Mouse (Mus musculus): ENCODE measurements around the gene Patz1.

DNA sequence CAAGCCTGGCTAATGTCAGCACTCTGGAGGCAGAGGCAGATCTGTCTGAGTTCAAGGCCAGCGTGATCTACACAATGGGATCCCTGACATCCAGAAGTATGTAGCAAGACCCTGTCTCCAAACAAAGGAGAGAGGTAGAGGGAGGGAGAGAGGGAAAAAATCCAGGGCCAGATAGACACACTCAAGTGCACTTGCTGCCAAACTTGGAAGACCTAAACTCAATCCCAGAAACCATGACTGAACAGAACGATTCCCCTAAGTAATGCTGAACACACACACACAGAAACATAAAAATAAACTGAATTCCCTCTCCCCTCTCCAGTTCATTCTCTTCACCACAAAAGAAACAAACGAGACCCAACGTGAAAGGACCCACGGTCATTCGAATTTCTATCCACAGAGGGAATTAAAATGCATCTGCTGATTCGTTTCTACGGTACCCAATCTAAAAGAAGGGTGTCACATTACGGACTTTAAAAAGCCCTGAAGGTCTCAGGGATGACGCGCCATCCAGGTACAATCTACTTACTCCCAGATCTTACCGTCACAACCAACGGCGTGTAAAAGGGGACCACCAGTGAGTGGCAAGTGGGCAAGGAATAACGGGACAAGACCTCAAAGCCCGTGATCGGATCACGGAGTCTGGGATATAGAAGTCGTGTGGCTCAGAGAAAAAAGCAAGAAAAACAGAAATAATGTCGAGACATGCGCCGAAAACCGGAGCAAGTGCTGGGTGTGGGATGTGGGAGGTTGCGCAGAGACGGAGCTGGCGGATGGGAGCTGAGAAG, 23.2 kb upstream of the Patz1 start:
- TF ChIP-seq CTCF (IDR thresholded peaks at IDR 0.05; ENCODE audit: extremely low read depth, insufficient read depth, low read length) (no peak), POLR2A (IDR thresholded peaks at IDR 0.05; ENCODE audit: extremely low read depth, insufficient read depth, low read length) (no peak)
